Mouse (Mus musculus) ovary, postnatal 14 days (tissue): ENCODE data around the gene Arsj.
A peak's percentile ranks its signal among the peaks of the same experiment; 100 is the strongest.

ENCODE experiments used
- DNase-seq: peaks from one replicate; pipeline ENCODE4 v3.0.0; 2022; ENCODE audit warnings: low spot score

The Arsj gene

GRCm38 (mm10) chr3:126402836-126403235 lies 39.4 kb downstream of the Arsj start:
- peak; percentile 84 for DNase-seq

GRCm38 (mm10) chr3:126404199-126404598 lies 40.7 kb downstream of the Arsj start:
- no peak for DNase-seq

GRCm38 (mm10) chr3:126430524-126431064 lies 67.1 kb downstream of the Arsj start:
- no peak for DNase-seq

- no peak for DNase-seq
Measured at GRCm38 (mm10) chr3:126439331-126439730, 75.8 kb downstream of the Arsj start.

GRCm38 (mm10) chr3:126449058-126449457 lies 85.6 kb downstream of the Arsj start:
- DNase-seq = no peak

- no peak for DNase-seq
Measured at GRCm38 (mm10) chr3:126449515-126449914, 86.0 kb downstream of the Arsj start.

- no peak for DNase-seq
Measured at GRCm38 (mm10) chr3:126455787-126456482, 92.5 kb downstream of the Arsj start.

GRCm38 (mm10) chr3:126463119-126463815 lies 99.8 kb downstream of the Arsj start:
- DNase-seq = no peak

- no peak for DNase-seq
Measured at GRCm38 (mm10) chr3:126464262-126464661, 100.8 kb downstream of the Arsj start.
